Mouse (Mus musculus): ENCODE results near the gene Gm45711. TPM values are rescaled to one million over a fixed set of nuclear protein-coding genes. Genes with fewer than 3 reads are reported as not detected.
"Not testable (repeated sequence)": the region's sequence is repeated elsewhere in the genome, so short reads cannot be mapped to it uniquely, and the experiment has no call there.

Gm45711 gene
- polyA plus RNA-seq, 3 experiments from 2014 or later = not detected

- no peak for ATAC-seq
These were observed 3.4 kb upstream of the Gm45711 start for GRCm38 (mm10) chr8:104313311-104313710.

- ATAC-seq = not testable (repeated sequence)
These were observed 2.1 kb upstream of the Gm45711 start for GRCm38 (mm10) chr8:104312023-104312422.

GRCm38 (mm10) chr8:104308341-104308740 is 1.5 kb downstream of the Gm45711 start:
- ATAC-seq = not testable (repeated sequence)

GRCm38 (mm10) chr8:104304962-104305361 is 4.9 kb downstream of the Gm45711 start:
- ATAC-seq = no peak

GRCm38 (mm10) chr8:104302536-104302935 is 7.3 kb downstream of the Gm45711 start:
- not testable (repeated sequence) for ATAC-seq

- ATAC-seq = not testable (repeated sequence)
These were observed 8.3 kb downstream of the Gm45711 start for GRCm38 (mm10) chr8:104301577-104301976.

GRCm38 (mm10) chr8:104294396-104294795 is 15.5 kb downstream of the Gm45711 start:
- ATAC-seq = no peak

- not testable (repeated sequence) for ATAC-seq
These were observed 16.8 kb downstream of the Gm45711 start, which contains the start of gene Cmtm2a for GRCm38 (mm10) chr8:104293081-104293480. Gene Cmtm2a (minus strand): TSS chr8:104293181.

GRCm38 (mm10) chr8:104268937-104269440 is 40.9 kb downstream of the Gm45711 start:
- ATAC-seq = no peak

GRCm38 (mm10) chr8:104268368-104268767 is 41.5 kb downstream of the Gm45711 start:
- ATAC-seq = no peak

GRCm38 (mm10) chr8:104264271-104264935 is 45.5 kb downstream of the Gm45711 start:
- not testable (repeated sequence) for ATAC-seq

GRCm38 (mm10) chr8:104261802-104262201 is 48.1 kb downstream of the Gm45711 start:
- not testable (repeated sequence) for ATAC-seq

- ATAC-seq = no peak
These were observed 56.9 kb downstream of the Gm45711 start for GRCm38 (mm10) chr8:104253016-104253415.

GRCm38 (mm10) chr8:104251461-104251860 is 58.4 kb downstream of the Gm45711 start:
- peak; percentile 0 for ATAC-seq

GRCm38 (mm10) chr8:104250439-104251367 is 59.2 kb downstream of the Gm45711 start, which contains the start of gene Cklf:
Gene Cklf (plus strand): TSS chr8:104250861.
- ATAC-seq = peak; percentile 38

GRCm38 (mm10) chr8:104249442-104249996 is 60.4 kb downstream of the Gm45711 start:
- ATAC-seq = no peak

GRCm38 (mm10) chr8:104248276-104248675 is 61.6 kb downstream of the Gm45711 start, which contains the start of gene Tk2:
Gene Tk2 (minus strand): TSS chr8:104248558.
- peak; percentile 73 for ATAC-seq

- peak; percentile 7 for ATAC-seq
These were observed 62.0 kb downstream of the Gm45711 start for GRCm38 (mm10) chr8:104247908-104248275.

GRCm38 (mm10) chr8:104247054-104247907 is 62.6 kb downstream of the Gm45711 start:
- peak; percentile 61 for ATAC-seq

GRCm38 (mm10) chr8:104246621-104247020 is 63.3 kb downstream of the Gm45711 start:
- no peak for ATAC-seq

GRCm38 (mm10) chr8:104242038-104242644 is 67.7 kb downstream of the Gm45711 start:
- no peak for ATAC-seq
